Mouse (Mus musculus) T-helper 1 cell (primary cell): ENCODE measurements around the gene Cenpu.

Experiments used
- in situ Hi-C: fragments of 300-600 bp; cut with MboI, MseI; formaldehyde crosslinking; loops from one replicate; pipeline ENCODE4 v1.15.1; 2025; ENCODE audit warnings: high pct_unique_total_duplicates

Cenpu gene

GRCm38 (mm10) chr8:46551615-46552440, at the start of gene Cenpu:
Gene Cenpu (plus strand): TSS chr8:46552028.
- in situ Hi-C loops: no loop called here

GRCm38 (mm10) chr8:46502333-46503071, 49.3 kb upstream of the Cenpu start:
- in situ Hi-C loops: no loop called here

- in situ Hi-C loops: no loop called here
Measured at GRCm38 (mm10) chr8:46503072-46503695, 48.6 kb upstream of the Cenpu start.

- in situ Hi-C loops: no loop called here
Measured at GRCm38 (mm10) chr8:46504196-46504595, 47.6 kb upstream of the Cenpu start.

GRCm38 (mm10) chr8:46508488-46509395, 43.1 kb upstream of the Cenpu start:
- in situ Hi-C loops: no loop called here

GRCm38 (mm10) chr8:46509474-46509873, 42.4 kb upstream of the Cenpu start:
- in situ Hi-C loops: no loop called here

GRCm38 (mm10) chr8:46511336-46511735, 40.5 kb upstream of the Cenpu start:
- in situ Hi-C loops: no loop called here

- in situ Hi-C loops: no loop called here
Measured at GRCm38 (mm10) chr8:46512538-46512937, 39.3 kb upstream of the Cenpu start.

GRCm38 (mm10) chr8:46514027-46514426, 37.8 kb upstream of the Cenpu start:
- in situ Hi-C loops: no loop called here

- in situ Hi-C loops: no loop called here
Measured at GRCm38 (mm10) chr8:46520667-46521066, 31.2 kb upstream of the Cenpu start.

- in situ Hi-C loops: loop anchor here (25.0 kb wide), 1 partner anchor 986 kb away; no protein-coding TSS in a partner anchor
Measured at GRCm38 (mm10) chr8:46526098-46526497, 25.7 kb upstream of the Cenpu start.

GRCm38 (mm10) chr8:46526821-46527220, 25.0 kb upstream of the Cenpu start:
- in situ Hi-C loops: loop anchor here (25.0 kb wide), 1 partner anchor 985 kb away; no protein-coding TSS in a partner anchor

GRCm38 (mm10) chr8:46529508-46529907, 22.3 kb upstream of the Cenpu start:
- in situ Hi-C loops: loop anchor here (25.0 kb wide), 1 partner anchor 983 kb away; no protein-coding TSS in a partner anchor

GRCm38 (mm10) chr8:46530541-46530940, 21.3 kb upstream of the Cenpu start:
- in situ Hi-C loops: loop anchor here (25.0 kb wide), 1 partner anchor 982 kb away; no protein-coding TSS in a partner anchor

- in situ Hi-C loops: loop anchor here (25.0 kb wide), 1 partner anchor 978 kb away; no protein-coding TSS in a partner anchor
Measured at GRCm38 (mm10) chr8:46533926-46534325, 17.9 kb upstream of the Cenpu start.

- in situ Hi-C loops: loop anchor here (10.0 to 25.0 kb wide), 2 partner anchors 295 to 973 kb away; no protein-coding TSS in a partner anchor
Measured at GRCm38 (mm10) chr8:46539701-46540100, 12.1 kb upstream of the Cenpu start.

GRCm38 (mm10) chr8:46543191-46543590, 8.6 kb upstream of the Cenpu start:
- in situ Hi-C loops: loop anchor here (10.0 to 25.0 kb wide), 2 partner anchors 298 to 969 kb away; no protein-coding TSS in a partner anchor

- in situ Hi-C loops: loop anchor here (10.0 to 25.0 kb wide), 2 partner anchors 299 to 969 kb away; no protein-coding TSS in a partner anchor
Measured at GRCm38 (mm10) chr8:46543662-46544061, 8.2 kb upstream of the Cenpu start.

GRCm38 (mm10) chr8:46545854-46546253, 6.0 kb upstream of the Cenpu start:
- in situ Hi-C loops: loop anchor here (5.0 to 25.0 kb wide), 3 partner anchors 234 to 966 kb away; no protein-coding TSS in a partner anchor

- in situ Hi-C loops: loop anchor here (5.0 to 25.0 kb wide), 3 partner anchors 234 to 966 kb away; no protein-coding TSS in a partner anchor
Measured at GRCm38 (mm10) chr8:46546431-46547176, 5.2 kb upstream of the Cenpu start.
